Mouse (Mus musculus) gastrocnemius, postnatal 10 days (tissue): ENCODE results near the gene Hmx1. TPM values are rescaled to one million over a fixed set of nuclear protein-coding genes. Genes with fewer than 3 reads are reported as not detected.

Experiments
- DNase-seq: peaks from one replicate; pipeline ENCODE4 v3.0.0; 2021; ENCODE audit warnings: mixed read lengths
- long read RNA-seq, 2 experiments: library from polyadenylated mRNA; stranded (forward); transcript quantifications; one replicate each; pipeline ENCODE4 v2.0.0; 2021
- total RNA-seq, 2 experiments: library from RNA; stranded (reverse); gene quantifications; 2 replicates each; pipeline ENCODE4 v1.2.3; 2021

Gene Hmx1
- not detected for total RNA-seq
- long read RNA-seq, experiment 1, result 0 reads
- long read RNA-seq, experiment 2, result 0 reads

- DNase-seq, result peak; percentile 22
Observed at GRCm38 (mm10) chr5:35388491-35389111, at the start of gene Hmx1. TSS of gene Hmx1 (plus strand) at chr5:35389108.

- no peak for DNase-seq
Observed at GRCm38 (mm10) chr5:35345084-35345483, 43.8 kb upstream of the Hmx1 start.

GRCm38 (mm10) chr5:35348794-35349193, 40.1 kb upstream of the Hmx1 start:
- peak; percentile 71 for DNase-seq

GRCm38 (mm10) chr5:35357544-35358440, 31.1 kb upstream of the Hmx1 start:
- DNase-seq, result no peak

- DNase-seq, result peak; percentile 96
Observed at GRCm38 (mm10) chr5:35361570-35362284, 27.2 kb upstream of the Hmx1 start.

- no peak for DNase-seq
Observed at GRCm38 (mm10) chr5:35366241-35367032, 22.5 kb upstream of the Hmx1 start.

GRCm38 (mm10) chr5:35368916-35369315, 20.0 kb upstream of the Hmx1 start:
- DNase-seq, result no peak

- no peak for DNase-seq
Observed at GRCm38 (mm10) chr5:35379066-35379465, 9.8 kb upstream of the Hmx1 start.

GRCm38 (mm10) chr5:35379815-35380214, 9.1 kb upstream of the Hmx1 start:
- DNase-seq, result peak; percentile 46

- no peak for DNase-seq
Observed at GRCm38 (mm10) chr5:35387834-35388490, 946 bp upstream of the Hmx1 start.

GRCm38 (mm10) chr5:35389441-35389840, 533 bp downstream of the Hmx1 start:
- no peak for DNase-seq

- no peak for DNase-seq
Observed at GRCm38 (mm10) chr5:35389915-35390314, 1.0 kb downstream of the Hmx1 start.

- no peak for DNase-seq
Observed at GRCm38 (mm10) chr5:35390848-35391655, 2.1 kb downstream of the Hmx1 start.

- no peak for DNase-seq
Observed at GRCm38 (mm10) chr5:35391656-35392333, 2.9 kb downstream of the Hmx1 start.

GRCm38 (mm10) chr5:35392334-35392695, 3.4 kb downstream of the Hmx1 start:
- DNase-seq, result no peak

GRCm38 (mm10) chr5:35395566-35396440, 6.9 kb downstream of the Hmx1 start:
- DNase-seq, result no peak

GRCm38 (mm10) chr5:35396976-35397641, 8.2 kb downstream of the Hmx1 start:
- no peak for DNase-seq

GRCm38 (mm10) chr5:35397642-35398309, 8.9 kb downstream of the Hmx1 start:
- no peak for DNase-seq
